Mouse (Mus musculus): ENCODE data around the gene 9530077C05Rik. TPM values are rescaled to one million over a fixed set of nuclear protein-coding genes. Genes with fewer than 3 reads are reported as not detected.
"Not testable (repeated sequence)": the region's sequence is repeated elsewhere in the genome, so short reads cannot be mapped to it uniquely, and the experiment has no call there.

9530077C05Rik gene
- polyA plus RNA-seq, 2 experiments from 2014 or later, result 1.1 to 1.2 TPM

- no peak for ATAC-seq
Measured at GRCm38 (mm10) chr9:22420491-22420890, 9.2 kb downstream of the 9530077C05Rik start.

GRCm38 (mm10) chr9:22422559-22422958, 11.2 kb downstream of the 9530077C05Rik start:
- ATAC-seq, result no peak

GRCm38 (mm10) chr9:22423507-22423906, 12.2 kb downstream of the 9530077C05Rik start:
- no peak for ATAC-seq

GRCm38 (mm10) chr9:22424196-22424595, 12.9 kb downstream of the 9530077C05Rik start:
- no peak for ATAC-seq

- ATAC-seq, result no peak
Measured at GRCm38 (mm10) chr9:22424719-22425118, 13.4 kb downstream of the 9530077C05Rik start.

GRCm38 (mm10) chr9:22428028-22428665, 16.8 kb downstream of the 9530077C05Rik start:
- no peak for ATAC-seq

- ATAC-seq, result no peak
Measured at GRCm38 (mm10) chr9:22428666-22429410, 17.5 kb downstream of the 9530077C05Rik start.

- peak; percentile 58 for ATAC-seq
Measured at GRCm38 (mm10) chr9:22429533-22430241, 18.4 kb downstream of the 9530077C05Rik start.

GRCm38 (mm10) chr9:22430315-22430840, 19.1 kb downstream of the 9530077C05Rik start:
- ATAC-seq, result no peak

GRCm38 (mm10) chr9:22433221-22433620, 21.9 kb downstream of the 9530077C05Rik start:
- no peak for ATAC-seq

GRCm38 (mm10) chr9:22434101-22434500, 22.8 kb downstream of the 9530077C05Rik start:
- ATAC-seq, result no peak

GRCm38 (mm10) chr9:22438826-22439225, 27.5 kb downstream of the 9530077C05Rik start:
- no peak for ATAC-seq

GRCm38 (mm10) chr9:22443157-22443556, 31.8 kb downstream of the 9530077C05Rik start:
- no peak for ATAC-seq

- ATAC-seq, result no peak
Measured at GRCm38 (mm10) chr9:22445123-22445522, 33.8 kb downstream of the 9530077C05Rik start.

- ATAC-seq, result no peak
Measured at GRCm38 (mm10) chr9:22447213-22447612, 35.9 kb downstream of the 9530077C05Rik start.

GRCm38 (mm10) chr9:22448420-22448819, 37.1 kb downstream of the 9530077C05Rik start:
- ATAC-seq, result no peak

GRCm38 (mm10) chr9:22449209-22449608, 37.9 kb downstream of the 9530077C05Rik start:
- ATAC-seq, result no peak

- no peak for ATAC-seq
Measured at GRCm38 (mm10) chr9:22452697-22453096, 41.4 kb downstream of the 9530077C05Rik start.

- ATAC-seq, result no peak
Measured at GRCm38 (mm10) chr9:22453501-22453924, 42.2 kb downstream of the 9530077C05Rik start.

GRCm38 (mm10) chr9:22453990-22454389, 42.7 kb downstream of the 9530077C05Rik start, which contains the start of gene Gm17545:
Gene Gm17545 (plus strand): TSS chr9:22454290.
- ATAC-seq, result not testable (repeated sequence)

- ATAC-seq, result no peak
Measured at GRCm38 (mm10) chr9:22455041-22455440, 43.7 kb downstream of the 9530077C05Rik start.

GRCm38 (mm10) chr9:22457142-22457835, 46.0 kb downstream of the 9530077C05Rik start:
- no peak for ATAC-seq

Data from CD4-positive, CD25-positive, alpha-beta regulatory T cell, adult 4 months (primary cell).